ENCODE assay signal across 19 mouse cellular contexts in genomic region chr7:69740495-69740894, GRCm38 (mm10).
DNase-seq lines count a peak whose midpoint lies in the region; ATAC-seq and TF ChIP-seq lines count a peak whose summit lies in the region.
"Had no signal": no experiment of that assay in that cellular context is flagged by ENCODE, and none has a peak within 500 bp of the region (broad histone marks: within the 10 kb centered on the region; RNA-seq: fewer than 3 reads in every experiment).

No protein-coding gene starts in this region.

- no peak overlapping the region for H3K27ac ChIP-seq in kidney, embryonic 16.5 days (ENCODE audit: low read length)
- no peak overlapping the region for H3K27ac ChIP-seq in forebrain, embryonic 11.5 days (ENCODE audit: low read depth, low read length)
- no peak overlapping the region for H3K27ac ChIP-seq in intestine, postnatal 0 days (ENCODE audit: low read depth, low read length)
- H3K27ac ChIP-seq: forebrain, embryonic 15.5 days; stomach, embryonic 15.5 days had no signal

- WGBS in kidney, embryonic 16.5 days = 13% methylated on average over 6 of the region's 6 CpGs
- WGBS in forebrain, embryonic 11.5 days = 67% methylated on average over 6 of the region's 6 CpGs
- WGBS in intestine, postnatal 0 days = 63% methylated on average over 6 of the region's 6 CpGs

- peak; percentile 12 for DNase-seq in embryo, embryonic 11 days
- no peak for DNase-seq in embryo, embryonic 10 days (ENCODE audit: low spot score)
- DNase-seq in kidney, adult 11 months = peak; percentile 28
- no peak for DNase-seq in forebrain, embryonic 11.5 days (ENCODE audit: low spot score)
- no peak for DNase-seq in retina, postnatal 1 day
- DNase-seq in left cerebral cortex, adult 11 months (ENCODE audit: low spot score) = no peak
- DNase-seq: adrenal gland, adult 2 months; cerebellum, adult 9-10 months; heart, postnatal 10 days; left cerebral cortex, postnatal 4 days; lung, adult 18-20 months; thymus, adult 2 months had no signal

- peak overlapping the region; percentile 52 for H3K4me2 ChIP-seq in kidney, embryonic 16.5 days (replicated peaks; ENCODE audit: low read depth, low read length)
- no peak overlapping the region for H3K4me2 ChIP-seq in forebrain, embryonic 11.5 days (ENCODE audit: low read depth, low read length, severe bottlenecking)
- H3K4me2 ChIP-seq in intestine, postnatal 0 days (replicated peaks; ENCODE audit: low read depth) = no peak overlapping the region
- H3K4me2 ChIP-seq: forebrain, embryonic 15.5 days; heart, embryonic 11.5 days; liver, embryonic 11.5 days; stomach, embryonic 15.5 days had no signal

- H3K9me3 ChIP-seq in kidney, embryonic 16.5 days (ENCODE audit: low read length) = no peaks in the 10 kb centered on the region
- no peaks in the 10 kb centered on the region for H3K9me3 ChIP-seq in forebrain, embryonic 11.5 days (ENCODE audit: control insufficient read depth, low read length)
- no peaks in the 10 kb centered on the region for H3K9me3 ChIP-seq in intestine, postnatal 0 days (ENCODE audit: control insufficient read depth)
- H3K9me3 ChIP-seq: forebrain, embryonic 15.5 days; stomach, embryonic 15.5 days had no signal

- H3K36me3 ChIP-seq in kidney, embryonic 16.5 days (ENCODE audit: insufficient read depth, low read length) = no peaks in the 10 kb centered on the region
- H3K36me3 ChIP-seq in forebrain, embryonic 11.5 days (ENCODE audit: control insufficient read depth, insufficient read depth, low read length) = no peaks in the 10 kb centered on the region
- H3K36me3 ChIP-seq in intestine, postnatal 0 days (ENCODE audit: control insufficient read depth, insufficient read depth) = no peaks in the 10 kb centered on the region
- H3K36me3 ChIP-seq: forebrain, embryonic 15.5 days; stomach, embryonic 15.5 days had no signal

- H3K9ac ChIP-seq in kidney, embryonic 16.5 days (replicated peaks; ENCODE audit: low read length) = no peak overlapping the region
- no peak overlapping the region for H3K9ac ChIP-seq in forebrain, embryonic 11.5 days (ENCODE audit: low read length)
- H3K9ac ChIP-seq in intestine, postnatal 0 days (ENCODE audit: low read depth, low read length) = no peak overlapping the region
- H3K9ac ChIP-seq: forebrain, embryonic 15.5 days; stomach, embryonic 15.5 days had no signal

- peak overlapping the region; percentile 32 for H3K4me3 ChIP-seq in kidney, embryonic 16.5 days (ENCODE audit: low read length)
- no peak overlapping the region for H3K4me3 ChIP-seq in forebrain, embryonic 11.5 days (ENCODE audit: low read depth, low read length)
- H3K4me3 ChIP-seq in intestine, postnatal 0 days (ENCODE audit: low read depth, low read length) = no peak overlapping the region
- H3K4me3 ChIP-seq: erythroblast, embryonic 14.5 days; forebrain, embryonic 15.5 days; stomach, embryonic 15.5 days had no signal

- 0 out of 2 replicates have a peak, but pooled peaks have one; percentile 35 for ATAC-seq in kidney, embryonic 16.5 days (ENCODE audit: low FRiP score, low TSS enrichment)
- no peak for ATAC-seq in forebrain, embryonic 11.5 days (replicated peaks; ENCODE audit: low FRiP score)
- no peak for ATAC-seq in intestine, postnatal 0 days
- ATAC-seq: forebrain, embryonic 15.5 days had no signal

- no peak for TF ChIP-seq CTCF in intestine, postnatal 0 days (IDR thresholded peaks at IDR 0.05; ENCODE audit: low read depth)

- peaks cover 10% of the 10 kb centered on the region; the same call in 1 of the 2 replicates for H3K4me1 ChIP-seq in kidney, embryonic 16.5 days (ENCODE audit: insufficient read depth, low read length)
- no peaks in the 10 kb centered on the region for H3K4me1 ChIP-seq in forebrain, embryonic 11.5 days (replicated peaks; ENCODE audit: control insufficient read depth, insufficient read depth, low read length)
- H3K4me1 ChIP-seq in intestine, postnatal 0 days (replicated peaks; ENCODE audit: control insufficient read depth, insufficient read depth, low read length) = no peaks in the 10 kb centered on the region
- H3K4me1 ChIP-seq: forebrain, embryonic 15.5 days; stomach, embryonic 15.5 days had no signal

- no peaks in the 10 kb centered on the region for H3K27me3 ChIP-seq in kidney, embryonic 16.5 days (ENCODE audit: insufficient read depth, low read length)
- no peaks in the 10 kb centered on the region for H3K27me3 ChIP-seq in forebrain, embryonic 11.5 days (ENCODE audit: control insufficient read depth, insufficient read depth, low read length)
- no peaks in the 10 kb centered on the region for H3K27me3 ChIP-seq in intestine, postnatal 0 days (replicated peaks; ENCODE audit: control insufficient read depth, insufficient read depth, low read length)
- H3K27me3 ChIP-seq: forebrain, embryonic 15.5 days; stomach, embryonic 15.5 days had no signal

Comparison
In these comparisons a context has a peak if more than half of its experiments do, and no peak if none do; other contexts are left out.
1. DNase-seq: peak in embryo, embryonic 11 days (single experiment) and kidney, adult 11 months (single experiment); none in embryo, embryonic 10 days (single experiment), forebrain, embryonic 11.5 days (single experiment), retina, postnatal 1 day (single experiment) and left cerebral cortex, adult 11 months (single experiment).